Mouse (Mus musculus): Measurements from ENCODE around the gene Ccdc87.

- TF ChIP-seq POLR2A (IDR thresholded peaks at IDR 0.05; ENCODE audit: extremely low read depth, insufficient read depth, low read length) (no peak), CTCF (IDR thresholded peaks at IDR 0.05; ENCODE audit: extremely low read depth, insufficient read depth, low read length) (no peak)
Measured at GRCm38 (mm10) chr19:4838526-4839140, 533 bp upstream of the Ccdc87 start.

All from cortical plate, adult 2 months (tissue).